19 mouse cellular contexts compared by ENCODE assay signal in the genomic region with DNA sequence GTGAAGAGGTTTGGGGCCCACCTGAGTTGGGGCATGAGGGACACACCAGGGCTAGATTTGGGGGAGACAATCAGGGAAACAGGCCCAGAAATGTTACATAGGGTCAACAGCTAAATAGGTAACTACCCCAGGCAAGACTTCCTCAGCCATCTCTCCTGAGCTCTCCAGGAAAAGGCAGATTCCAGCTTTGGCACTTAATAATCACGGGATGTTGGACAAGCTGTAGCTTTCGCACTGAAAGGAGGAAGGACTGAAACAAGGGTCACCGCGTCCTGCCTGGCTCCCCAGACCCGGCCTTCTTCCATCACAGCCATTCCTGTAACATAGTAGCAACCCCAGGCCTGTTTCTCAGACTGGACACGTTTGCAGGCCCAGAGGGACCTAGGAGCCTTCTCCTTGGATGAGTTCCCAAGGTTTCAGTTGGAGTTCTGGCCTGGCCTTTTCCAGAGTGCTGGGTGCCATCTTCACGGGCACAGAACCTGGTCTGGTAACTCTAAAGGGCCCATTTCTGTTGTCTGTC. TPM values are rescaled to one million over a fixed set of nuclear protein-coding genes. Genes with fewer than 3 reads are reported as not detected.
DNase-seq lines count a peak whose midpoint lies in the region; TF ChIP-seq lines count a peak whose summit lies in the region.
"Had no signal": no experiment of that assay in that cellular context is flagged by ENCODE, and none has a peak within 500 bp of the region (broad histone marks: within the 10 kb centered on the region; RNA-seq: fewer than 3 reads in every experiment).

No protein-coding gene starts in this region.

- no peak for TF ChIP-seq POLR2A in small intestine, adult 2 months (IDR thresholded peaks at IDR 0.05; ENCODE audit: low read depth, low read length)

- intact Hi-C loops in heart, postnatal 36 days (cut with DNase I) = no loop called here
- intact Hi-C loops in left cerebral cortex, adult 2 months (cut with DNase I) = no loop called here
- intact Hi-C loops in left cerebral cortex, postnatal 10 days (cut with DNase I) = no loop called here

- no peak overlapping the region for H3K4me3 ChIP-seq in heart, embryonic 10.5 days
- H3K4me3 ChIP-seq in left cerebral cortex, adult 2 months = no peak overlapping the region
- no peak overlapping the region for H3K4me3 ChIP-seq in embryonic facial prominence, embryonic 10.5 days
- H3K4me3 ChIP-seq in small intestine, adult 2 months (ENCODE audit: low read depth, low read length) = no peak overlapping the region
- H3K4me3 ChIP-seq: hindbrain, embryonic 15.5 days; limb, embryonic 12.5 days; myocyte had no signal

- no peaks in the 10 kb centered on the region for H3K27me3 ChIP-seq in heart, embryonic 10.5 days (ENCODE audit: insufficient read depth, poor library complexity, severe bottlenecking)
- H3K27me3 ChIP-seq in embryonic facial prominence, embryonic 10.5 days (replicated peaks; ENCODE audit: low read depth, poor library complexity, severe bottlenecking) = no peaks in the 10 kb centered on the region
- H3K27me3 ChIP-seq in small intestine, adult 2 months (ENCODE audit: control insufficient read depth, insufficient read depth, low read length) = no peaks in the 10 kb centered on the region
- H3K27me3 ChIP-seq: hindbrain, embryonic 15.5 days; limb, embryonic 12.5 days had no signal

- WGBS in heart, embryonic 10.5 days = 79% methylated on average over 7 of the region's 7 CpGs
- 87% methylated on average over 7 of the region's 7 CpGs for WGBS in embryonic facial prominence, embryonic 10.5 days
- WGBS in small intestine, adult 2 months = 87% methylated on average over 7 of the region's 7 CpGs

- H3K9me3 ChIP-seq in heart, embryonic 10.5 days = no peaks in the 10 kb centered on the region
- no peaks in the 10 kb centered on the region for H3K9me3 ChIP-seq in embryonic facial prominence, embryonic 10.5 days
- H3K9me3 ChIP-seq: hindbrain, embryonic 15.5 days; limb, embryonic 12.5 days had no signal

- H3K36me3 ChIP-seq in heart, embryonic 10.5 days = no peaks in the 10 kb centered on the region
- H3K36me3 ChIP-seq in embryonic facial prominence, embryonic 10.5 days (replicated peaks) = no peaks in the 10 kb centered on the region
- H3K36me3 ChIP-seq in small intestine, adult 2 months (ENCODE audit: control insufficient read depth, insufficient read depth, low read length) = no peaks in the 10 kb centered on the region
- H3K36me3 ChIP-seq: hindbrain, embryonic 15.5 days; limb, embryonic 12.5 days had no signal

- TF ChIP-seq CTCF in left cerebral cortex, adult 2 months (IDR thresholded peaks at IDR 0.05) = no peak
- TF ChIP-seq CTCF in small intestine, adult 2 months (IDR thresholded peaks at IDR 0.05; ENCODE audit: extremely low read depth, insufficient read length, insufficient replicate concordance, low read depth, low read length) = no peak

- H3K4me1 ChIP-seq in heart, embryonic 10.5 days = peaks cover 16% of the 10 kb centered on the region
- H3K4me1 ChIP-seq in embryonic facial prominence, embryonic 10.5 days = peaks cover 24% of the 10 kb centered on the region
- no peaks in the 10 kb centered on the region for H3K4me1 ChIP-seq in small intestine, adult 2 months (ENCODE audit: control insufficient read depth, insufficient read depth, insufficient read length, low read length)
- H3K4me1 ChIP-seq: limb, embryonic 12.5 days had no signal

- 0 out of 2 replicates have a peak overlapping the region, but pooled peaks have one; percentile 64 for H3K27ac ChIP-seq in heart, embryonic 10.5 days
- peak overlapping the region; percentile 36; the same call in 1 of the 2 replicates for H3K27ac ChIP-seq in left cerebral cortex, adult 2 months
- H3K27ac ChIP-seq in embryonic facial prominence, embryonic 10.5 days (replicated peaks) = 0 out of 2 replicates have a peak overlapping the region, but pooled peaks have one; percentile 2
- peak overlapping the region; percentile 70 for H3K27ac ChIP-seq in small intestine, adult 2 months (ENCODE audit: insufficient read depth, low read depth, low read length)
- H3K27ac ChIP-seq: hindbrain, embryonic 15.5 days had no signal

- DNase-seq in heart, embryonic 10.5 days (ENCODE audit: low spot score) = no peak
- no peak for DNase-seq in heart, postnatal 36 days
- no peak for DNase-seq in left cerebral cortex, adult 2 months (ENCODE audit: extremely low spot score in 1 of 2, low spot score in 2 of 2)
- DNase-seq in left cerebral cortex, postnatal 10 days (ENCODE audit: extremely low spot score in 1 of 2, low spot score in 2 of 2) = no peak
- no peak for DNase-seq in embryonic facial prominence, embryonic 10.5 days (ENCODE audit: low spot score)
- DNase-seq in embryo, embryonic 10 days (ENCODE audit: low spot score) = no peak
- no peak for DNase-seq in B cell, adult 2 months
- DNase-seq: cerebellum, adult 8-10 months; forebrain, postnatal 0 days; lung, embryonic 14.5 days; thymus, adult 18-20 months had no signal

RNA-seq across cellular contexts. Expression of a gene that starts 42.2 kb away (rescaled TPM):
- not detected in 2 replicates for polyA plus RNA-seq in heart, embryonic 10.5 days (2016; fragmentation: Nextera tagmentation; extraction: Ambion mirVana)
- not detected for total RNA-seq in heart, postnatal 36 days (2021)
- total RNA-seq in left cerebral cortex, adult 2 months (2021) = not detected
- not detected for total RNA-seq in left cerebral cortex, postnatal 10 days (2021)
- not detected in 2 replicates for polyA plus RNA-seq in embryonic facial prominence, embryonic 10.5 days (2016; fragmentation: Nextera tagmentation; extraction: Ambion mirVana)
- not detected in 2 replicates for polyA plus RNA-seq in small intestine, adult 2 months (2012; rRNA removed)
- total RNA-seq: forebrain, postnatal 0 days; gastrocnemius, postnatal 25 days; layer of hippocampus, postnatal 14 days; megakaryocyte-erythroid progenitor cell, adult 5-6 weeks had no signal
- polyA plus RNA-seq: activated CD4-positive, CD25-positive, alpha-beta regulatory T cell, adult 4 months; forebrain, postnatal 0 days; hindbrain, embryonic 15.5 days; limb, embryonic 12.5 days; lung, embryonic 14.5 days; myocyte had no signal

RNA-seq across cellular contexts. Expression of a gene that starts 50.1 kb away (rescaled TPM):
- polyA plus RNA-seq in heart, embryonic 10.5 days (2016; fragmentation: Nextera tagmentation; extraction: Ambion mirVana) = 11.4 and 12.1 TPM in 2 replicates
- total RNA-seq in heart, postnatal 36 days (2021) = 1 to 10 TPM; 3.2 to 4.4 TPM
- 1 to 10 TPM; 6.5 TPM for total RNA-seq in left cerebral cortex, adult 2 months (2021)
- 1 to 10 TPM; 9.0 to 9.8 TPM for total RNA-seq in left cerebral cortex, postnatal 10 days (2021)
- 14.3 and 15.5 TPM in 2 replicates for polyA plus RNA-seq in embryonic facial prominence, embryonic 10.5 days (2016; fragmentation: Nextera tagmentation; extraction: Ambion mirVana)
- 2.0 and 2.4 TPM in 2 replicates for polyA plus RNA-seq in small intestine, adult 2 months (2012; rRNA removed)

Comparison
In these comparisons a context has a peak if more than half of its experiments do, and no peak if none do; other contexts are left out.
1. H3K27ac ChIP-seq: peak in every context shown above with its lines; median percentile 70 in small intestine, adult 2 months; 64 in heart, embryonic 10.5 days; 36 in left cerebral cortex, adult 2 months; 2 in embryonic facial prominence, embryonic 10.5 days.